Mouse (Mus musculus): ENCODE measurements around the gene Efna2. TPM values are rescaled to one million over a fixed set of nuclear protein-coding genes. Genes with fewer than 3 reads are reported as not detected.
A peak's percentile ranks its signal among the peaks of the same experiment; 100 is the strongest.

Efna2 gene
- polyA plus RNA-seq (2012; rRNA removed): 57.2 and 66.4 TPM in 2 replicates

DNA sequence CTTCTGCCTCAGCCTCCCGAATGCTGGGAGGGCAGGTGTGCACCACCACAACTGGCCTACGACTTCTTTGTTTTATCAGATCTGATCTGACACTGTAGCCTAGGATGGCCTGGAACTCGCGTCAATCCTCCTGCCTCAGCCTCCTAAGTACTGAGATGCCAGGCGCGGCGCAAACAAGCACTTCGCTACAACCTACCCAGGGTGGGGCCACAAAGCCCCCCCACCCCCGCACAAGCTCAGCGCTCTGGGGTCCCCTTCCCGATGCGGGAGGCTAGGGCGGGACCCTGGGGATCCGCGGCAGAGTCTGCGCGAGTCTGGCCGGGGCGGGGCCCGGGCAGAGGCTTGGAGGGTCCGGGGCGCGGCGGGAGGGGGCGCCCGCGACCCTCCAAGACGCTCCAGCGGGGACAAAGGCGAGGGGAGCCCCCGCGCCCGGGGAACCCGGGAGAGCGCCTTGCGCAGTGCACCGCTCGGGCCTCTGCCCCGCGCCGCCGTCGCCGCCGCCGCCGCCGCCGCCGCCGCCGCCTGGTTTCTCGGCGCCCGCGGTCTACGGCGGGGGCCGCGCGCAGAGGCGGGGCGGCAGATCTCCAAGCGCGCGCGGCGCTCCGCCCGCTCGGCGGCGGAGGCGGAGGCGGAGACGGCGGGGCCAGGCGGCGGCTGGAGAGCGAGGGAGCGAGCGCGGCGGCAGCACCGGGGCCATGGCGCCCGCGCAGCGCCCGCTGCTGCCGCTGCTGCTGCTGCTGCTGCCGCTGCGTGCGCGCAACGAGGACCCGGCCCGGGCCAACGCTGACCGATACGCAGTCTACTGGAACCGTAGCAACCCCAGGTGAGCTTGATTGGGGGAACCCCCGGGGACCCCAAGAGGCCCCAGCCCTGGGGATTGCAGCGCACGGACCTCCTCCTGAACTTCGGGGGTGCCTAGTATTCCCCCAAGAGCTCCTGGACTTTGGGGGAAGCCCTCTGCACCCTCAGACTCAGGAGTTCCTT is at the start of gene Efna2:
Efna2 (plus strand) TSS at position 415 of the 984 bp plus-strand sequence.
- no peak for TF ChIP-seq CTCF (IDR thresholded peaks at IDR 0.05; ENCODE audit: borderline replicate concordance, extremely low read depth, insufficient read depth, insufficient read length)
- peak; percentile 64 for TF ChIP-seq POLR2A (IDR thresholded peaks at IDR 0.05; ENCODE audit: borderline replicate concordance, extremely low read depth, insufficient read depth, insufficient read length, poor library complexity, severe bottlenecking)
- peak; percentile 86 for DNase-seq (ENCODE audit: low read depth)

DNA sequence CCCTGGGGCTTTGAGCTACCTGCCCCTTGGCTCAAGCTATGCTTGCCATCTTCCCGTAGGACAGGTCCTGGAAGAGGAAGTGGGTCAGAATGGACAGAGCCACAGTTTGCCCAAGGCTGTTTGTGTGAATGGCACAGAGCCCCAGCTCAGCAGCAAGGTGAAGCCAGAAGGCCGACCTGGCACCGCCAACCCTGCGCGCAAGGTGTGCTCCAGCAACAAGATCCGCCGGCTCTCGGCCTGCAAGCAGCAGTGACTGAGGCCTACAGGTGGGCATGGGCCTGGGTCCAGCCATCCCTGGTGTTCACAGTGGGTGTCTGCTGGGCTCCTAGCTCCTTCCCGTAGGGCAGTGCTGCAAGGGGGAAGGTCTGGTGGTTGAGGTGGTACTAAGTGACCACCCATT is 49.4 kb upstream of the Efna2 start:
- no peak for DNase-seq (ENCODE audit: low read depth)
- TF ChIP-seq CTCF (IDR thresholded peaks at IDR 0.05; ENCODE audit: borderline replicate concordance, extremely low read depth, insufficient read depth, insufficient read length): no peak
- TF ChIP-seq POLR2A (IDR thresholded peaks at IDR 0.05; ENCODE audit: borderline replicate concordance, extremely low read depth, insufficient read depth, insufficient read length, poor library complexity, severe bottlenecking): no peak

DNA sequence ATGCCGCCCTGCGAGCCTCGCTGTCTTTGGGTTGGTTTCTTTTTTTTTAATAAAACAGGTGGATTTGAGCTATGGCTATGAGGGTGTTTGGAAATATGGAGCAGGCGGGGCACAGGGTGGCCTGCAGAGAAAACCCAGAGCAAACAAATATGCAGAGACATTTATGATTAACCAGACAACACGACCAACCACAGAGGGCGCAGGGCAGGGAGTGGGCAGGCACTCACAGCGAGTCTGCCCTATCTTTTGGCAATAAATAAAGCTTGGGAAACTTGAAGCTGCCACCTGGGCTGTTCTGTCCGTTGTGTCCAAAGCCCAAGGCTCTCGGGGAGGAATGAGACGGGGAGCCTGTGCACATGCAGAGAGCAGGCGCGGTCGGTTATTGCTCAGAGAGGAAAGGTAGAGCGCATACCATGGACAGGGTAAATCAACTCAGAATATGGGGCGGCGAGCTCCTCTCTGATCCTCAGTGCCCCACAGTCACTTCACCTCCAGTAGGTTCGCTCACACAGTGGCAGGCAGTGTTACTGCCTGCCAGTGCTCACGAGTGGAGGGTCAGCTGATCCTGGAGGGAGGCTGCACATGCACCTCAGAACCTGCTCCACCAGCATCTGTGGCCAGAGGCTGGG is 48.8 kb upstream of the Efna2 start:
- TF ChIP-seq CTCF (IDR thresholded peaks at IDR 0.05; ENCODE audit: borderline replicate concordance, extremely low read depth, insufficient read depth, insufficient read length) (no peak), POLR2A (IDR thresholded peaks at IDR 0.05; ENCODE audit: borderline replicate concordance, extremely low read depth, insufficient read depth, insufficient read length, poor library complexity, severe bottlenecking) (no peak)

DNA sequence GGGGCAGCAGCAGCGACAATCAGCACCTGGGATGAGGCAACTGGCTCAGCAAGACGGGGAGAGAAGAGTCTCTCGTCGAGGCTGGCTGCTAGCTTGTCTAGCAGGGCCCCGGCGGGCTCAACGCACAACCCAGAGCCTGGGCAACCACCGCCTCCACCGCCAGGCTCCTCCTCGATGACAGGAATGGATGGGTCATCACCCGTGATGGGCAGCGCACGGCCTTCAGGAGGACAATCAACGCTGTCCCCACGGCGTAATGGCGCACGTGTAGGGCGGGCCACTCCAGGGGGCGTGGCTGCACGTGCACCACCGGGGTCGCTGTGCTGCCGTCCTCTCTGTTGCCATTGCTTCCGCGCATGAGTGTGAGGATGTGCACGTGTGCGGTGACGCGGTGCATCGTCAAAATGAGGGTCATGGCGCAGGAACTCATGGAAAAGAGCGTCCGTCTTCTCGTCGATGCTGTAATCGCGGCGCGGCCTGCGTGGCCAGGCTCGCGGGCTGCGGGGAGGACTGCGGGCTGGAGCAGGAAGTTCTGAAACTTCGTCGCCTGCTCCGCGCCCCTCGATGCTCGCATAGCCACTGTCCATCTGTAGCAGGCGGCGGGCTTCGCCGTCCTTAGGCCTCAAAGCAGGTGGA is 47.8 kb upstream of the Efna2 start:
- TF ChIP-seq CTCF (IDR thresholded peaks at IDR 0.05; ENCODE audit: borderline replicate concordance, extremely low read depth, insufficient read depth, insufficient read length): no peak
- TF ChIP-seq POLR2A (IDR thresholded peaks at IDR 0.05; ENCODE audit: borderline replicate concordance, extremely low read depth, insufficient read depth, insufficient read length, poor library complexity, severe bottlenecking): no peak
- DNase-seq (ENCODE audit: low read depth): peak; percentile 71

More for the DNA sequence above, 48.8 kb upstream of the Efna2 start:
- DNase-seq (ENCODE audit: low read depth): no peak

DNA sequence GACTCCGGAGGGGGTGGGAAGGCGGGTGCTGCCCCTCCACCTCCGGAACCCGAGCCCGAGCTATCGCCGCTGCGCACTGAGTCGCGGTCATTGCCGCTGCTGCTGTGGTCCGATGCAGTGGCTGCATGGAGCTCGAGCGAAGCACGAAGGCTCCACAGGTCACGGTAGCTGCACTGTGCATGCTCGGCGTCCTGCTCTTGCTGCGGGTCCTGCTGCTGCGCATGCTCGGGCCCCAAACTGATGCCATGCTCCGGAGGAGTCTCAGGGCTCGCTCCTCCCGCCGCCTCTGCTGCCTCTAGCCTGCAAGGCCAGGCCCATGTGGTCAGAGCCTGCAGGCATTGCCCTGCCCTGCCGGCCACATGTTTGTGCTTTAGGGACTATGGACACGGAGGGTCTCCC is 47.3 kb upstream of the Efna2 start:
- DNase-seq (ENCODE audit: low read depth): no peak
- TF ChIP-seq CTCF (IDR thresholded peaks at IDR 0.05; ENCODE audit: borderline replicate concordance, extremely low read depth, insufficient read depth, insufficient read length) (no peak), POLR2A (IDR thresholded peaks at IDR 0.05; ENCODE audit: borderline replicate concordance, extremely low read depth, insufficient read depth, insufficient read length, poor library complexity, severe bottlenecking) (no peak)

DNA sequence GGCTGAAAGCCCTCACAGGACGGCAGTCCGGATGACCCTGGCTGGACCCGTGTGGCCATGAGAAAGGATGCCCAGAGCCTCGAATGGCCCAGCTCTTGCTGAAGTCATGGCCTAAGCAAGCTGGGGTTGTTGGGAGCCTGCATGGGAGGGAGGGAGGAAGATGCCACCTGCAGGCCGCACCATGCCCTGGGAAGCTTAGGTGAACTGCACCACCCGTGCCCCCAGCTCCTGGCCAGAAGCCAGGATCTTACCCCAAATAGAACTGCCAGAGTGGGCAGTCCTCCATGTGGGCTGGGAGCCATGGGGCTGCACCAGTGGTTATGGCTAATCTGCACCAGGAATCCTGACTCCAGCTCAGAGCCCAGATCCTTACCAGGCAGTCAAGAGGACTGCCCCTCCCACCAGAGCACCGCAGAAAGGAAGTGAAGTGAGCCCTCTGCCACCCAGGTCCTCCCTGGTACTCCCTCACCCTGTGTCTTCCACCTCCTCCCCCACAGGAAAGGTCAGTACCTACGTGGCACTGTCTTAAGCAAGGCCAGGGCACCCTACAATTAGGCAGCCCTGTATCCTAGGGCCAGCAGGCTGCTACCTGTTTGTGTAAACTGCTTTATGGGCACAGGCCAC is 45.9 kb upstream of the Efna2 start:
- peak; percentile 55 for DNase-seq (ENCODE audit: low read depth)

DNA sequence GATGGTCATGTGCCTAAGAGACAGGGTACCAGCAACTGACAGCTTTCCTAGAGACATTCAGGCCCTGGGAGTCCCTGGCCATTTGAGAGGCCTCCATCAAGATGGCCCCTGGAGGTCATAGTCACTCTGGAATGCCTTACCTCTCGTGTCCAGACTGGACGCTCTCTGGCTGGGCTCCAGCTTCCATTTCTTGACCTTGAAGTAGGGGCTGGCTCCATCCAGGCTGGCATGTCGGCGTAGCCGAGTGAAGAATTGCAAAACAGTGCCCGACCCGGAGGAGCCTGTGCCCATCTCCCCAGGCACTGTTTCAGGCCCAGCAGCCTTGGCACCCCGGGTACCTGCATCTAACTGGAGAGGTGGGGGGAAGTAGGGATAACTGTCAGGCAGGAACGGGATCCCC is 44.9 kb upstream of the Efna2 start:
- TF ChIP-seq POLR2A (IDR thresholded peaks at IDR 0.05; ENCODE audit: borderline replicate concordance, extremely low read depth, insufficient read depth, insufficient read length, poor library complexity, severe bottlenecking): no peak
- TF ChIP-seq CTCF (IDR thresholded peaks at IDR 0.05; ENCODE audit: borderline replicate concordance, extremely low read depth, insufficient read depth, insufficient read length): no peak
- DNase-seq (ENCODE audit: low read depth): no peak

More for the DNA sequence above, 45.9 kb upstream of the Efna2 start:
- TF ChIP-seq CTCF (IDR thresholded peaks at IDR 0.05; ENCODE audit: borderline replicate concordance, extremely low read depth, insufficient read depth, insufficient read length) (no peak), POLR2A (IDR thresholded peaks at IDR 0.05; ENCODE audit: borderline replicate concordance, extremely low read depth, insufficient read depth, insufficient read length, poor library complexity, severe bottlenecking) (no peak)

DNA sequence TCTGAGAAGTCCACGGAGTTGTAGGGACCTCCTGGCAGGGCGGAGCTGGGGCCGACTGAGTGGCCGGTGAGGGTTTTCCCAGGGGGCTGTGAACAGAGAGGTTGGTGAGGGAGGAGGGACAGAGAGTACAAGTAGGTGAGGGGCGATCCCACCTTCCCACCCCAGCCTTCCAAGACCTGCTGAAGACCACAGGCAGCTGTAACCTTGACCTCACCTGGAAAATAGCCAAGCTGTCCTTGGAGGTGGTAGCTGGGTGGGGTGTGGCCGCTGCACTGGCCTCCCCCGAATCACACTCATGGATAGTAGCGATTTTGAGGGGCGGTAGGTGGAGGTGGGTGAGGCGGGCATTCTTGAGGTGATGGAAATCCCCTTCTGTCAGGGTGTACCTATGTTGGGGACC is 44.1 kb upstream of the Efna2 start:
- DNase-seq (ENCODE audit: low read depth): no peak
- no peak for TF ChIP-seq CTCF (IDR thresholded peaks at IDR 0.05; ENCODE audit: borderline replicate concordance, extremely low read depth, insufficient read depth, insufficient read length)
- TF ChIP-seq POLR2A (IDR thresholded peaks at IDR 0.05; ENCODE audit: borderline replicate concordance, extremely low read depth, insufficient read depth, insufficient read length, poor library complexity, severe bottlenecking): no peak

DNA sequence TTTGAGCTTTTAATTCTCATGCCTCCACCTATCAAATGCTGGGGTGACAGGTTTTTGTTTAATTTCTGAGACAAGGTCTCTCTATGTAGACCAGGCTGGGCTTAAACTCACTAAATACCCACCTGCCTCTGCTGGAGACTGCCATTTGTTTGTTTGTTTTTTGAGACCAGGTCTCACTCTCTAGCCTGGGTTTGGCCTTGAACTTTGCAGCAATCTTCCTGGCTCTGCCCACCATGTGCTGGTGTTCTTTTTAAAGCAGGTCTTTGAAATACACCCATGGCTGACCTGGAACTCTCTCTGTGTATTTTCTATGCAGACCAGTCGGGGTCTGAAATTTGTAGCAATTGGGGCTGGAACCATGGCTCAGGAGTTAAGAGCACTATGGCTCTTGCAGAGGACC is 43.6 kb upstream of the Efna2 start:
- TF ChIP-seq CTCF (IDR thresholded peaks at IDR 0.05; ENCODE audit: borderline replicate concordance, extremely low read depth, insufficient read depth, insufficient read length): no peak
- no peak for TF ChIP-seq POLR2A (IDR thresholded peaks at IDR 0.05; ENCODE audit: borderline replicate concordance, extremely low read depth, insufficient read depth, insufficient read length, poor library complexity, severe bottlenecking)
- no peak for DNase-seq (ENCODE audit: low read depth)

DNA sequence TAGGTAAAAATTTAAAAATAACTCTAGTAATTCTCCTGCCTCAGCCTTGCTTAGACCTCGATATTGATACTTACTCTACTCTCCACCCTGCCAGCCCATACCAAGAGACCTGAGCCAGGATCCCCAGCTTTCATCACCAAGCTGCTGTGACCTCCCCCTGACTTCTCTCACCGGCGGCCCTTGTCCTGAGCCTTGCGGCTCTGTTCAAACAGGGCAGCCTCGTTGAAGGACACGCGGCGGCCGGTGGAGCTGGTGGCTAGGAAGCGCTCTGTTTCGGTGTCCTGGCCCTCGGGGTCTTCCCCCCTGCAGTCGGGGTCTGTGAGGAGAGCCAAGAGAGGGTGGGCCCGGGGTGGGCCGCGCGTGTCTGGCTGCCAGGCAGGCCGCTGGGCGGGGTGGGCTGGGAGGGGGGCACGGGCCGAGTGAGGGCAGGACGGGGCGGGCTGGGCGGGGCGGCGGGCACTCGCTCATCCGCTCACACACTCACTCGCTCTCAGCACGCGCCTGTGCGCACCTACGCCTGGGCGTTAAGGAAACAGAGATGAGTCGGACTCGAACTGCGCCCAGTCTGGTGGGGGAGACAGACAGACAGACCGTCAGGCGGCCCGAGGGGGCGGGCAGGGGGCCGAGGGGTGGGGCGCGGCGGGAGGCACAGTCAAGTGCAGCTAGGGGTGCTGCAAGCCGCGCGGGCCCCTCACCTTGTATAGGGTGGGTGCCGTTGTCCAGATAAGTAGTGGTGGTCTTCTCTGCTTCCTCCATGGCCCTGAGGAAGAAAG is 42.9 kb upstream of the Efna2 start:
- no peak for DNase-seq (ENCODE audit: low read depth)
- TF ChIP-seq CTCF (IDR thresholded peaks at IDR 0.05; ENCODE audit: borderline replicate concordance, extremely low read depth, insufficient read depth, insufficient read length): no peak
- TF ChIP-seq POLR2A (IDR thresholded peaks at IDR 0.05; ENCODE audit: borderline replicate concordance, extremely low read depth, insufficient read depth, insufficient read length, poor library complexity, severe bottlenecking): no peak
